Mouse (Mus musculus): ENCODE measurements at regions not wholly inside any gene's neighbourhood (a gene's known extent, or its start where the extent isn't known, plus 50 kb on each side); places are given as distances from the start of the nearest gene placed in this dataset.

GRCm38 (mm10) chr4:105352953-105353352, 195.8 kb downstream of the Plpp3 start:
- TF ChIP-seq CTCF (conservative IDR thresholded peaks at IDR 0.05; ENCODE audit: insufficient read depth, insufficient read length, low read depth, low read length) (no peak), POLR2A (IDR thresholded peaks at IDR 0.05; ENCODE audit: low read depth, low read length) (no peak)
